Mouse (Mus musculus): ENCODE measurements around the gene Akt1. TPM values are rescaled to one million over a fixed set of nuclear protein-coding genes. Genes with fewer than 3 reads are reported as not detected.

Gene Akt1
- polyA plus RNA-seq, 1 experiment: 88.7 TPM

DNA sequence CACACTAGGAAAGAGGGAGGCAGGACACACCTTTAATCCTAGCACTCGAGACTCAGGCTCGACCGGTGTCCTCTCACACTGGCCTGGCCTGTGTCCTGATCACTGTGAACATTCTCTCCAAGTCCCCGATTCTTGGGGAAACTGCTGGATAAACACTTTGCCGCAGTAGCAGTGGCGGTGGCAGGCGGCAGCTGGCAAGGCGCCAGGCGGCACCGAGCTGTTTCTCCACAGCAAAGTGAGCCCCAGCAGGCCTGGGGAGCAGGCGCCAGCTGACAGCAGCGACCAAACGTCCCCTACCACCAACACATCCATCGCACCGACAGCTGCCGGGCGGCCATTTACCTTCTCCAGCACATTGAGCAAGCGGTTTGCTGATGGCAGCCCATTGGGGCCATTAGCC lies 9.2 kb downstream of the Akt1 start:
- 28% methylated on average over 18 of the region's 18 CpGs for WGBS
- Histone ChIP-seq H3K36me3 (ENCODE audit: control insufficient read depth, insufficient read depth, low read length) (peaks cover 37% of the 10 kb centered on the region), H3K27ac (ENCODE audit: insufficient read depth, low read depth, low read length) (no peak overlapping the region), H3K27me3 (ENCODE audit: control insufficient read depth, insufficient read depth, low read length) (no peaks in the 10 kb centered on the region), H3K4me3 (ENCODE audit: low read depth, low read length) (no peak overlapping the region), H3K4me1 (ENCODE audit: control insufficient read depth, insufficient read depth, insufficient read length, low read length) (peaks cover 6% of the 10 kb centered on the region; the same call in 1 of the 2 replicates)
- TF ChIP-seq POLR2A (IDR thresholded peaks at IDR 0.05; ENCODE audit: low read depth, low read length) (no peak), CTCF (IDR thresholded peaks at IDR 0.05; ENCODE audit: extremely low read depth, insufficient read length, insufficient replicate concordance, low read depth, low read length) (no peak)

GRCm38 (mm10) chr12:112664656-112665055 lies 10.0 kb downstream of the Akt1 start:
- Histone ChIP-seq H3K4me1 (ENCODE audit: control insufficient read depth, insufficient read depth, insufficient read length, low read length) (peaks cover 6% of the 10 kb centered on the region; the same call in 1 of the 2 replicates), H3K4me3 (ENCODE audit: low read depth, low read length) (no peak overlapping the region), H3K27ac (ENCODE audit: insufficient read depth, low read depth, low read length) (no peak overlapping the region), H3K27me3 (ENCODE audit: control insufficient read depth, insufficient read depth, low read length) (no peaks in the 10 kb centered on the region), H3K36me3 (ENCODE audit: control insufficient read depth, insufficient read depth, low read length) (peaks cover 35% of the 10 kb centered on the region)
- TF ChIP-seq POLR2A (IDR thresholded peaks at IDR 0.05; ENCODE audit: low read depth, low read length): no peak
- no peak for TF ChIP-seq CTCF (IDR thresholded peaks at IDR 0.05; ENCODE audit: extremely low read depth, insufficient read length, insufficient replicate concordance, low read depth, low read length)
- 66% methylated on average over 5 of the region's 5 CpGs for WGBS

DNA sequence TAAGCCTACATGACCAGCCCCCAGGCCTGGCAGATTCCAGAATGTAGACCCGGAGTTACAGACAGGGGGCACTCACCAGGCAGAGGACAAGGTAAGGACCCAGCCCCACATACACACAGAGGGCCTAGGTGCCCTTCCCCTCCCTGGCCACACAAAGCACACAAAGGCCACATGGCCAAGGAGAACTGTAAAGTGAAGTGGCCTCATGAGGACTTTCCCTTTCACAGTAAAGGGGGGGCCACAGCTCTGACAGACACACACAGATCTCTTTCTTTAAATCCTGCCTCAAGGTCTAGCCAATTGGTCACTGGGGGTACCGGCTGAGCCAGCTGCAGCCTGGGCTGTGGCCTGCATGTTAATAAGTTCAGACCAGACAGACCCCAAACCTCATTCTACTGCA lies 10.6 kb downstream of the Akt1 start:
- TF ChIP-seq CTCF (IDR thresholded peaks at IDR 0.05; ENCODE audit: extremely low read depth, insufficient read length, insufficient replicate concordance, low read depth, low read length): no peak
- TF ChIP-seq POLR2A (IDR thresholded peaks at IDR 0.05; ENCODE audit: low read depth, low read length): no peak
- no peak overlapping the region for H3K27ac ChIP-seq (ENCODE audit: insufficient read depth, low read depth, low read length)
- H3K36me3 ChIP-seq (ENCODE audit: control insufficient read depth, insufficient read depth, low read length): peaks cover 39% of the 10 kb centered on the region
- WGBS: 71% methylated on average over 2 of the region's 2 CpGs
- peaks cover 6% of the 10 kb centered on the region; the same call in 1 of the 2 replicates for H3K4me1 ChIP-seq (ENCODE audit: control insufficient read depth, insufficient read depth, insufficient read length, low read length)
- H3K4me3 ChIP-seq (ENCODE audit: low read depth, low read length): no peak overlapping the region
- no peaks in the 10 kb centered on the region for H3K27me3 ChIP-seq (ENCODE audit: control insufficient read depth, insufficient read depth, low read length)

- Histone ChIP-seq H3K27ac (ENCODE audit: insufficient read depth, low read depth, low read length) (no peak overlapping the region), H3K4me1 (ENCODE audit: control insufficient read depth, insufficient read depth, insufficient read length, low read length) (peaks cover 6% of the 10 kb centered on the region; the same call in 1 of the 2 replicates)
These were observed 11.0 kb downstream of the Akt1 start for GRCm38 (mm10) chr12:112663716-112664115.

GRCm38 (mm10) chr12:112663303-112663702 lies 11.4 kb downstream of the Akt1 start:
- WGBS: 86% methylated on average over 11 of the region's 11 CpGs
- TF ChIP-seq POLR2A (IDR thresholded peaks at IDR 0.05; ENCODE audit: low read depth, low read length) (no peak), CTCF (IDR thresholded peaks at IDR 0.05; ENCODE audit: extremely low read depth, insufficient read length, insufficient replicate concordance, low read depth, low read length) (no peak)

More at GRCm38 (mm10) chr12:112663716-112664115, 11.0 kb downstream of the Akt1 start:
- Histone ChIP-seq H3K36me3 (ENCODE audit: control insufficient read depth, insufficient read depth, low read length) (peaks cover 39% of the 10 kb centered on the region), H3K4me3 (ENCODE audit: low read depth, low read length) (no peak overlapping the region), H3K27me3 (ENCODE audit: control insufficient read depth, insufficient read depth, low read length) (no peaks in the 10 kb centered on the region)
- TF ChIP-seq CTCF (IDR thresholded peaks at IDR 0.05; ENCODE audit: extremely low read depth, insufficient read length, insufficient replicate concordance, low read depth, low read length): no peak
- TF ChIP-seq POLR2A (IDR thresholded peaks at IDR 0.05; ENCODE audit: low read depth, low read length): no peak
- WGBS: 92% methylated on average over 12 of the region's 12 CpGs

DNA sequence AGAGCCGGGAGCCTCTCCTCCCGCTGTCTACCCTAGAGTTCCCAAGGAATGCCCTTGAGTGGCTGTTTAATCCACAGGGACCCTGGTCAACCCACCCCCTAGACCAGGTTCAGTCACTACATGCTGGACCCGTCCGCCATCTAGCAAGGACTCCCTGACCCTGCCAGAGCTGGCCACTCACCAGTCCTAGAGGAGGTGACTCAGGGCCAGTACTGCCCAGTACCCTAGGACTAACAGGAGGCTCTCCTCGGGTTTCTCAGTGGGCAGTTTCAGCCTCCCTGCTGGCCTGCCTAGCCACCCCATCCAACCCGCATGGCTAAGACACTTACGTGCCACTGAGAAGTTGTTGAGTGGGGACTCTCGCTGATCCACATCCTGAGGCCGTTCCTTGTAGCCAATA lies 12.8 kb downstream of the Akt1 start:
- Histone ChIP-seq H3K27me3 (ENCODE audit: control insufficient read depth, insufficient read depth, low read length) (no peaks in the 10 kb centered on the region), H3K27ac (ENCODE audit: insufficient read depth, low read depth, low read length) (no peak overlapping the region), H3K36me3 (ENCODE audit: control insufficient read depth, insufficient read depth, low read length) (peaks cover 48% of the 10 kb centered on the region), H3K4me1 (ENCODE audit: control insufficient read depth, insufficient read depth, insufficient read length, low read length) (peaks cover 6% of the 10 kb centered on the region; the same call in 1 of the 2 replicates), H3K4me3 (ENCODE audit: low read depth, low read length) (no peak overlapping the region)
- no peak for TF ChIP-seq CTCF (IDR thresholded peaks at IDR 0.05; ENCODE audit: extremely low read depth, insufficient read length, insufficient replicate concordance, low read depth, low read length)
- TF ChIP-seq POLR2A (IDR thresholded peaks at IDR 0.05; ENCODE audit: low read depth, low read length): no peak
- 82% methylated on average over 9 of the region's 9 CpGs for WGBS

More at GRCm38 (mm10) chr12:112663303-112663702, 11.4 kb downstream of the Akt1 start:
- no peak overlapping the region for H3K4me3 ChIP-seq (ENCODE audit: low read depth, low read length)
- no peaks in the 10 kb centered on the region for H3K27me3 ChIP-seq (ENCODE audit: control insufficient read depth, insufficient read depth, low read length)
- peaks cover 6% of the 10 kb centered on the region; the same call in 1 of the 2 replicates for H3K4me1 ChIP-seq (ENCODE audit: control insufficient read depth, insufficient read depth, insufficient read length, low read length)
- peaks cover 39% of the 10 kb centered on the region for H3K36me3 ChIP-seq (ENCODE audit: control insufficient read depth, insufficient read depth, low read length)
- H3K27ac ChIP-seq (ENCODE audit: insufficient read depth, low read depth, low read length): no peak overlapping the region

GRCm38 (mm10) chr12:112661327-112661605 lies 13.4 kb downstream of the Akt1 start:
- no peak overlapping the region for H3K4me3 ChIP-seq (ENCODE audit: low read depth, low read length)
- H3K4me1 ChIP-seq (ENCODE audit: control insufficient read depth, insufficient read depth, insufficient read length, low read length): peaks cover 6% of the 10 kb centered on the region; the same call in 1 of the 2 replicates
- no peaks in the 10 kb centered on the region for H3K27me3 ChIP-seq (ENCODE audit: control insufficient read depth, insufficient read depth, low read length)
- no peak overlapping the region for H3K27ac ChIP-seq (ENCODE audit: insufficient read depth, low read depth, low read length)
- 88% methylated on average over 3 of the region's 3 CpGs for WGBS
- no peak for TF ChIP-seq POLR2A (IDR thresholded peaks at IDR 0.05; ENCODE audit: low read depth, low read length)
- TF ChIP-seq CTCF (IDR thresholded peaks at IDR 0.05; ENCODE audit: extremely low read depth, insufficient read length, insufficient replicate concordance, low read depth, low read length): no peak
- peaks cover 54% of the 10 kb centered on the region for H3K36me3 ChIP-seq (ENCODE audit: control insufficient read depth, insufficient read depth, low read length)
